Mouse (Mus musculus) lung, adult 2 months (tissue): ENCODE results near the gene Rtn4r. TPM values are rescaled to one million over a fixed set of nuclear protein-coding genes. Genes with fewer than 3 reads are reported as not detected.

Experiments
- DNase-seq: peaks from one replicate; pipeline ENCODE4 v3.0.0; 2022
- H3K4me1 ChIP-seq: fragments of 200-500 bp; 2 replicates; pipeline ENCODE4 v1.6.1; 2011; ENCODE audit warnings: low read length; ENCODE audit not compliant: control insufficient read depth, insufficient read depth
- H3K4me3 ChIP-seq: fragments of 200-500 bp; replicated peaks from 2 replicates; pipeline ENCODE3; 2011; ENCODE audit warnings: low read depth, mild to moderate bottlenecking, control low read depth, low read length; ENCODE audit errors: extremely low read depth
- CTCF ChIP-seq: fragments of 200-500 bp; IDR thresholded peaks from 2 replicates; pipeline ENCODE4 v1.5.1; 2011; ENCODE audit warnings: mild to moderate bottlenecking, low read length, control low read depth; ENCODE audit not compliant: insufficient read depth
- POLR2A ChIP-seq: fragments of 200-500 bp; IDR thresholded peaks from 2 replicates; pipeline ENCODE4 v1.6.1; 2011; ENCODE audit warnings: low read depth, mild to moderate bottlenecking, control low read depth, low read length, borderline replicate concordance; ENCODE audit errors: extremely low read depth
- WGBS: fragments of 180-500 bp; shearing (Covaris S2); methylation state at CpG from one replicate; pipeline ENCODE4 v1.1.7; 2018; 5-methylcytosine and 5-hydroxymethylcytosine counted together
- polyA plus RNA-seq: library from polyadenylated mRNA; depleted of rRNA; stranded (reverse); fragments of >200 nt; gene quantifications from 2 replicates; pipeline ENCODE4 v1.2.3, GENCODE M21; 2012; rRNA removed

Gene Rtn4r
- 1.1 and 1.4 TPM in 2 replicates for polyA plus RNA-seq

DNA sequence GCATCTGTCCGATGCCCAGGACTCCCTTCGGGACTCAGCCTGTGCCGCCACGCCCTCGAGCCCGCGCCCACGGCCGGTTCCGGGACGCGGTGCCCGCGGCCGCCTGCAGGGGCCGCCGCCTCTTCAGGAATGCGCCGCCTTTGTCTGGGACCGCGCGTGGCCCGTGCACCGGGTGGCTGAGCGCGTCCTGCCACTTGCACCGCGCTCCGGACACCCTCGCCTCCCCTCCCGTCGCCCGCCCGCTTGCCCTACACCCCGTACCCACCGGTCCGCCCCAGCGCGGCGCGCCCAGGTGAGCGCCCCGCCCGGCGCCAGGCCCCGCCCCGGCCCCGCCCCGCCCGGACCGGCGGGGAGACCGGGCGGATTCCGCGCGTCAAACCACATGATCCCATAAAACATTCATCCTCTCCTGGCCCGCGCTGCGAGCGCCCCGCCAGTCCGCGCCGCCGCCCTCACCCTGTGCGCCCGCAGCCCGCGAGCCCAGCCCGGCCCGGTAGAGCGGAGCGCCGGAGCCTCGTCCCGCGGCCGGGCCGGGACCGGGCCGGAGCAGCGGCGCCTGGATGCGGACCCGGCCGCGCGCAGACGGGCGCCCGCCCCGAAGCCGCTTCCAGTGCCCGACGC, at the start of gene Rtn4r:
Gene Rtn4r (plus strand): TSS at position 402 of the 621 bp plus-strand sequence.
- Histone ChIP-seq H3K4me3 (peak within 1 kb of the TSS; percentile 65), H3K4me1 (0 out of 2 replicates have a peak, but pooled peaks cover 3% of the 10 kb centered on the region)
- no peak for TF ChIP-seq CTCF
- TF ChIP-seq POLR2A, result no peak
- DNase-seq, result peak; percentile 52
- 1% methylated on average over 92 of the region's 96 CpGs for WGBS

- DNase-seq, result no peak
- no peak for TF ChIP-seq POLR2A
- no peak for TF ChIP-seq CTCF
- Histone ChIP-seq H3K4me3 (no peak overlapping the region), H3K4me1 (peaks cover 3% of the 10 kb centered on the region; the same call in 1 of the 2 replicates)
- 81% methylated on average over 5 of the region's 5 CpGs for WGBS
Observed at GRCm38 (mm10) chr16:18078314-18079015, 49.0 kb upstream of the Rtn4r start.

DNA sequence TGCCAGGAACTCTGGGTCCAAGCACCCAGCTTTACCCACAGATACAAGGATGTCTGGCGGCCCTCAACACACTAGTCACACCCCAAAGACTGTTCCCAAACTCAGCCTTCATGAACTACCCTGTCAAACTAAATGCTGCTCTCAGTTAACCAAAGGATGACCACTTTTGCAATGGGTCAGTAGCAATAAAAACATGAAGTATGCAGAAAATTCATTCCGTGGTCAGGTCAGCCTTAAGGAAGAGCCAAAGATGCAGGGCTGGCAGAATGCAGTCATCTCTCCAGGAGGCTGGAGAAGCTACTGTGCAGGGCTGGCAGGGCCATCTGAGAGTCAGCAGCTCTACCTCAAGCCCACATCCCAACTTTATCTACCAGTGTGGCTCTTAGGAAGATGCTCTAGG, 48.1 kb upstream of the Rtn4r start:
- TF ChIP-seq POLR2A (no peak), CTCF (no peak)
- peaks cover 3% of the 10 kb centered on the region; the same call in 1 of the 2 replicates for H3K4me1 ChIP-seq
- 90% methylated on average over 2 of the region's 2 CpGs for WGBS
- H3K4me3 ChIP-seq, result no peak overlapping the region
- no peak for DNase-seq

DNA sequence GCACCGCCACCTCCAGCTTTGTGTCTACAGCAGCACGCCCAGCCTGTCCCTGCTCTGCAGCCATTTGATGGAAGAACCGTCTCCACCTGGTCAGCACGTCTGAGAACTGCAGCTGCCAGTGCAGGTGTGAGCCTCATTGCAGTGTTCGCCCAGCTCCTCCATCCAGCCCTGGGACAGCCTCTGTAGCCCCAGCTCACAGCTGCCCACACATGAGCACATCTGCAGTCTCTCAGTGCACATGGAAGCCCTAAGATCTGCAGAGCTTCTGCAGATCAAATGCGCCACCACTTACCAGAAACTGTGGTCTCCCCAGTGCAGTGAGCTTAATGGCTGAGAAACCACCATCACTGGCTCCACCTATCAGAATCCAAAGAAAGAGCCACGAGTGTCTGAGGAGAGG, 47.3 kb upstream of the Rtn4r start:
- no peak for TF ChIP-seq POLR2A
- no peak for TF ChIP-seq CTCF
- DNase-seq, result no peak
- Histone ChIP-seq H3K4me1 (peaks cover 2% of the 10 kb centered on the region), H3K4me3 (no peak overlapping the region)
- 85% methylated on average over 7 of the region's 7 CpGs for WGBS

DNA sequence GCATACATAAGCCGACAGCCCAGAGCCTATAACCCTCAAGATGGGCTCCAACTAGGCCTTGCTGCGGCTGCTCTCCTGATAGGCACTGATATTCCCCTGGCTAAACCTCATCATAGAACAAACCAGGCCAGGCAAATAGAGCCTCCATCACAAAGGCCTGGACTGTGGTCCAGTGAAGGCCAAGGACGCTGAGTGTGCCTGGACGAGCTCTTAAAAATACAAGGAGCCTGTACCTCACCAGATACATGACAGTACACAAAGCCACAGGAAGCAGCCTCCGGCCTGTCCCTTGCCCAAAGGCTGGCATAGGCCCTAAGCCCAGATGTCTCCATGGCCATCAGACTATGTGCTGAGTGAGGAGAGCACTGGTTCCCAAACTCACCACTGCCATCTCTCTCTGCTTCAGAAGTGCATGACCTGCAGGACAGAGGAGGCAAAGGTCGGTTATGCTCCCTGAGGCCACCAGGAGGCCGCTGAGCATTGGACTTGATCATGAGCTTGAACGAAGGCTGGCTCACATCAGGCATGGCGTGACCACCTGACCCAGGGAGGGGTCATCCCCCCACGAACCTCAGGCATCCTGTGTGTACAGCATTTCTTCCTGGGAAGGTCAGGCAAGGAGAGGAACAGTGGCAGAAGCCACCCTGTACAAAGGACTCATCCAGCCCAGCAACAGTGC, 46.2 kb upstream of the Rtn4r start:
- no peak for DNase-seq
- H3K4me3 ChIP-seq, result no peak overlapping the region
- H3K4me1 ChIP-seq, result peaks cover 5% of the 10 kb centered on the region
- 80% methylated on average over 10 of the region's 10 CpGs for WGBS
- TF ChIP-seq CTCF (peak; percentile 24; the same call in 1 of the 2 replicates), POLR2A (no peak)

GRCm38 (mm10) chr16:18082291-18082690, 45.2 kb upstream of the Rtn4r start:
- H3K4me1 ChIP-seq, result peaks cover 5% of the 10 kb centered on the region
- 82% methylated on average over 1 of the region's 1 CpGs for WGBS
- TF ChIP-seq CTCF (no peak), POLR2A (no peak)
- no peak overlapping the region for H3K4me3 ChIP-seq
- DNase-seq, result no peak

DNA sequence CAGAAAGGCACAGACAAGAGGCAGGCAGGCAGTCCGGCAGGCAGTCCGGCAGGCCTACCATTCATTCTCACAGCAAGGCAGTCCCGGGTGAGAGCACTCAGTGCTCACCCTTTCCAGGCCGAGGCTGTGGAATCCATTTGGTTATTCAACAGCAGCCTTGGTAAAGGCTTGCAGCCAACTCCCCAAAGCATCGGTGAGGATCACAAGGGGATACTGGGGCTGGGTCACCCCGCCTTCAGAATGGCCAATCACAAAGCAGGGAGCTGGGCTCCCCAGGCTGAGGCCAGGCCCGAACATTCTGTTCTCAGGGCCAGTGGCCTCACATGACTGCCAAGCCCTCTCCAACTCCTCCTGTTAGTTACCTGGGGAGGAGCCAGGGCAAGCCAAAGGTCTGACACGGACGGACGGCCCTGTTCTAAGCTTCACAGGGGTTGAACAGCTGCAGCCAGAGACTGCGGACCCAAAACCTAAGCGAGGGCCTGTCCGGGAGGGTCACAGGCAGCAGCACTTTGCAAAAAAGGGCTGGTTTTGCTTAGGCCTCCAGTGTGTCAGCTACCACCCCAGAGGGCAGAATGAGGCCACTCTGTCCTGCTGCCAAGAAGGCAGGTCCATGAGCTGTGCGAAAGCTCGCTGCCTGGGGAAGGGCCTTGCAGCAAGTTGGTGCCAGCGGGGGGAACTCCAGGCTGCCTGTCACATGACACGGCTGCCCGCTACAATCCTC, 44.1 kb upstream of the Rtn4r start:
- DNase-seq, result no peak
- TF ChIP-seq POLR2A (no peak), CTCF (no peak)
- H3K4me3 ChIP-seq, result no peak overlapping the region
- WGBS, result 74% methylated on average over 18 of the region's 18 CpGs
- peaks cover 12% of the 10 kb centered on the region for H3K4me1 ChIP-seq

DNA sequence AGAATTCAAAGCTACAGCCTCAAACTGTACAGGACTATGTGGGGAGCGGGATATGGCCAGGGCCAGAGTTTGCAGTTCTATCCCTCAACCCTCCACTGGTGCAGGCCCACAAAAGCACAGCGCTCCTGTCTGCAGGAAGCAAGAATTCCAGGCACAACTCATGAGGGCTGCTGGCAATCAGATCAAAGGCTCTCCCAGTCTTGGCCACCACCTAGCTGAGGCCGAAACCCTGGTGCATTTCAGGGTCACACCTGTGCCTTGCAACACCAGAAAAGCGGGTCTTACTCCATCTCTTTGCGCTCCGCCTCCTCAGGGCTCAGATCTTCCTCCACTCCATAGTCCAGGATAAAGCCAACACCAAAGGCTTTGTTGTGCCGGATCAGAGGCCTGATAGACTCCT, 43.2 kb upstream of the Rtn4r start:
- WGBS, result 87% methylated on average over 7 of the region's 7 CpGs
- no peak for TF ChIP-seq CTCF
- no peak for TF ChIP-seq POLR2A
- Histone ChIP-seq H3K4me3 (no peak overlapping the region), H3K4me1 (peaks cover 13% of the 10 kb centered on the region)
- DNase-seq, result no peak

DNA sequence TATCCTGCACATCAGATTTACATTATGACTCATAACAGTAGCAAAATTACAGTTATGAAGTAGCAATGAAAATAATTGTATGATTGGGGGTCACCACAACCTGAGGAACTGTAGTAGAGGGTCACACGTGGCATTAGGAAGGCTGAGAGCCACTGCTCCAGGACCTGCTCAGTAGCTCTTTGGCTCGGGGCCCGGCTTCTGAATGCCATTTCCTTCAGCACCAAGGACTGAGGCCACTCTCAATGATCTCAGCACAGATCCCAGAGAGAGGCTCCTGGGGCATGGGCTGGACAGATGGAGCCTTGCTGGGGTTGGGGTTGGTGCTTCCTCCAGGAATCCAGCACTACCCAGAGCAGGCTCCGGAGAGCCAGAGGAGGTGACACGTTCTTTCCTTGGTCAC, 40.3 kb upstream of the Rtn4r start:
- no peak for TF ChIP-seq CTCF
- no peak for TF ChIP-seq POLR2A
- no peak overlapping the region for H3K4me3 ChIP-seq
- 57% methylated on average over 5 of the region's 5 CpGs for WGBS
- peaks cover 13% of the 10 kb centered on the region for H3K4me1 ChIP-seq
- DNase-seq, result no peak

DNA sequence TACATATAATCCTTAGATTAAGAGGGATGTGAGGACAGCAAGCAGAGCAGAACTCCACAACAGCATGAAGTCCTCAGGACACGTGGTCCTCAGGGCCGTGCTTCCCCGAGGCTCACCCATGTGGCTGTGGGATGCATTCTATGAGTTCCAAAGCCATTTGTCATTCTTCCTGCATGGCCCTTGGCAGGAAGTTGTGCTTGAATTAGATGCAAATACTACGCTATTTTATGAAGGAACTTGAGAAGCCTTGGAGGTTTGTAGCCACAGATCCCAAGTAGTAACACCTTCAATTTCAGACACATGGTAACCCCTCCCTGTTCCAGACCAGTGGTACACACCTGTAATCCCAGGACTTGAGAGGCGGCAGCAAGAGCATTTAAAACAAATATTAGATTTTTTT, 31.1 kb upstream of the Rtn4r start:
- no peak for DNase-seq
- TF ChIP-seq POLR2A (no peak), CTCF (no peak)

More for the DNA sequence above, 31.1 kb upstream of the Rtn4r start:
- H3K4me3 ChIP-seq, result no peak overlapping the region
- WGBS, result 19% methylated on average over 5 of the region's 5 CpGs
- H3K4me1 ChIP-seq, result no peaks in the 10 kb centered on the region
